Mouse (Mus musculus) cerebellum, postnatal 25 days (tissue): ENCODE measurements at regions not wholly inside any gene's neighbourhood (a gene's known extent, or its start where the extent isn't known, plus 50 kb on each side); places are given as distances from the start of the nearest gene placed in this dataset.

Experiments used
- DNase-seq, 2 experiments: peaks; one replicate each; pipeline ENCODE4 v3.0.0; 2021; ENCODE audit warnings: mixed read lengths in 2 of 2

- DNase-seq: peak; percentile 48 to 65
Measured at GRCm38 (mm10) chr9:8273253-8273652, 139.2 kb upstream of the Cep126 start.

GRCm38 (mm10) chr9:8249542-8249941 lies 115.4 kb upstream of the Cep126 start:
- DNase-seq: no peak

GRCm38 (mm10) chr9:8228078-8228477 lies 94.0 kb upstream of the Cep126 start:
- DNase-seq: no peak

- DNase-seq: no peak
Measured at GRCm38 (mm10) chr9:8226415-8226814, 92.3 kb upstream of the Cep126 start.

- DNase-seq: peak in 1 of 2 experiments; percentile 33
Measured at GRCm38 (mm10) chr9:8208855-8209254, 74.8 kb upstream of the Cep126 start.

GRCm38 (mm10) chr9:8185433-8185832 lies 51.3 kb upstream of the Cep126 start:
- no peak for DNase-seq
